Mouse (Mus musculus): Measurements from ENCODE around the gene Add3. TPM values are rescaled to one million over a fixed set of nuclear protein-coding genes. Genes with fewer than 3 reads are reported as not detected.

The Add3 gene
- polyA plus RNA-seq, 1 experiment from 2014 or later, result 59.2 TPM

- WGBS, result 19% methylated on average over 11 of the region's 11 CpGs
- no peaks in the 10 kb centered on the region for H3K36me3 ChIP-seq (ENCODE audit: control insufficient read depth, insufficient read depth, low read length)
- ATAC-seq (ENCODE audit: insufficient read depth, low FRiP score, low TSS enrichment) (peak; percentile 53; the same call in 1 of the 2 replicates), DNase-seq (ENCODE audit: low spot score) (peak; percentile 60)
- no peaks in the 10 kb centered on the region for H3K27me3 ChIP-seq (ENCODE audit: control insufficient read depth, insufficient read depth, low read length)
- H3K4me1 ChIP-seq (ENCODE audit: control insufficient read depth, insufficient read depth, low read length), result 0 out of 2 replicates have a peak, but pooled peaks cover 2% of the 10 kb centered on the region
- H3K4me2 ChIP-seq (ENCODE audit: low read depth), result no peak overlapping the region
- peak overlapping the region; percentile 32; the same call in 1 of the 2 replicates for H3K9ac ChIP-seq (ENCODE audit: low read length)
- no peaks in the 10 kb centered on the region for H3K9me3 ChIP-seq (ENCODE audit: control insufficient read depth, low read length)
- no peak overlapping the region for H3K4me3 ChIP-seq (ENCODE audit: low read depth, low read length)
- H3K27ac ChIP-seq (ENCODE audit: low read depth, low read length), result no peak overlapping the region
These were observed 107.8 kb downstream of the Add3 start for GRCm38 (mm10) chr19:53248023-53248494.

- ATAC-seq (ENCODE audit: insufficient read depth, low FRiP score, low TSS enrichment) (no peak), DNase-seq (ENCODE audit: low spot score) (no peak)
- no peaks in the 10 kb centered on the region for H3K9me3 ChIP-seq (ENCODE audit: control insufficient read depth, low read length)
- 85% methylated on average over 7 of the region's 7 CpGs for WGBS
- no peaks in the 10 kb centered on the region for H3K36me3 ChIP-seq (ENCODE audit: control insufficient read depth, insufficient read depth, low read length)
- no peak overlapping the region for H3K9ac ChIP-seq (ENCODE audit: low read length)
- H3K4me2 ChIP-seq (ENCODE audit: low read depth), result no peak overlapping the region
- H3K27ac ChIP-seq (ENCODE audit: low read depth, low read length), result no peak overlapping the region
- no peaks in the 10 kb centered on the region for H3K27me3 ChIP-seq (ENCODE audit: control insufficient read depth, insufficient read depth, low read length)
- H3K4me1 ChIP-seq (ENCODE audit: control insufficient read depth, insufficient read depth, low read length), result 0 out of 2 replicates have a peak, but pooled peaks cover 2% of the 10 kb centered on the region
- H3K4me3 ChIP-seq (ENCODE audit: low read depth, low read length), result no peak overlapping the region
These were observed 110.8 kb downstream of the Add3 start for GRCm38 (mm10) chr19:53251015-53251414.

GRCm38 (mm10) chr19:53251656-53252055, 111.4 kb downstream of the Add3 start:
- Histone ChIP-seq H3K4me2 (ENCODE audit: low read depth) (no peak overlapping the region), H3K27ac (ENCODE audit: low read depth, low read length) (no peak overlapping the region), H3K36me3 (ENCODE audit: control insufficient read depth, insufficient read depth, low read length) (no peaks in the 10 kb centered on the region), H3K9me3 (ENCODE audit: control insufficient read depth, low read length) (no peaks in the 10 kb centered on the region), H3K9ac (ENCODE audit: low read length) (no peak overlapping the region), H3K4me1 (ENCODE audit: control insufficient read depth, insufficient read depth, low read length) (0 out of 2 replicates have a peak, but pooled peaks cover 2% of the 10 kb centered on the region), H3K4me3 (ENCODE audit: low read depth, low read length) (no peak overlapping the region), H3K27me3 (ENCODE audit: control insufficient read depth, insufficient read depth, low read length) (no peaks in the 10 kb centered on the region)
- ATAC-seq (ENCODE audit: insufficient read depth, low FRiP score, low TSS enrichment), result no peak
- no peak for DNase-seq (ENCODE audit: low spot score)
- 91% methylated on average over 3 of the region's 3 CpGs for WGBS

- Histone ChIP-seq H3K4me3 (ENCODE audit: low read depth, low read length) (no peak overlapping the region), H3K36me3 (ENCODE audit: control insufficient read depth, insufficient read depth, low read length) (no peaks in the 10 kb centered on the region), H3K27ac (ENCODE audit: low read depth, low read length) (no peak overlapping the region), H3K27me3 (ENCODE audit: control insufficient read depth, insufficient read depth, low read length) (no peaks in the 10 kb centered on the region), H3K9me3 (ENCODE audit: control insufficient read depth, low read length) (no peaks in the 10 kb centered on the region), H3K9ac (ENCODE audit: low read length) (no peak overlapping the region), H3K4me2 (ENCODE audit: low read depth) (no peak overlapping the region), H3K4me1 (ENCODE audit: control insufficient read depth, insufficient read depth, low read length) (0 out of 2 replicates have a peak, but pooled peaks cover 2% of the 10 kb centered on the region)
- DNase-seq (ENCODE audit: low spot score), result no peak
- no peak for ATAC-seq (ENCODE audit: insufficient read depth, low FRiP score, low TSS enrichment)
- 87% methylated on average over 15 of the region's 15 CpGs for WGBS
These were observed 112.1 kb downstream of the Add3 start for GRCm38 (mm10) chr19:53252111-53253028.

GRCm38 (mm10) chr19:53256361-53256760, 116.1 kb downstream of the Add3 start:
- H3K9me3 ChIP-seq (ENCODE audit: control insufficient read depth, low read length), result no peaks in the 10 kb centered on the region

GRCm38 (mm10) chr19:53256991-53257594, 116.8 kb downstream of the Add3 start:
- 95% methylated on average over 7 of the region's 7 CpGs for WGBS
- H3K4me3 ChIP-seq (ENCODE audit: low read depth, low read length), result no peak overlapping the region
- H3K4me2 ChIP-seq (ENCODE audit: low read depth), result no peak overlapping the region
- H3K27me3 ChIP-seq (ENCODE audit: control insufficient read depth, insufficient read depth, low read length), result no peaks in the 10 kb centered on the region
- H3K36me3 ChIP-seq (ENCODE audit: control insufficient read depth, insufficient read depth, low read length), result no peaks in the 10 kb centered on the region
- no peak overlapping the region for H3K9ac ChIP-seq (ENCODE audit: low read length)
- H3K4me1 ChIP-seq (ENCODE audit: control insufficient read depth, insufficient read depth, low read length), result no peaks in the 10 kb centered on the region
- no peak overlapping the region for H3K27ac ChIP-seq (ENCODE audit: low read depth, low read length)
- ATAC-seq (ENCODE audit: insufficient read depth, low FRiP score, low TSS enrichment) (no peak; the same call in 1 of the 2 replicates), DNase-seq (ENCODE audit: low spot score) (no peak)
- H3K9me3 ChIP-seq (ENCODE audit: control insufficient read depth, low read length), result no peaks in the 10 kb centered on the region

More at GRCm38 (mm10) chr19:53256361-53256760, 116.1 kb downstream of the Add3 start:
- H3K4me3 ChIP-seq (ENCODE audit: low read depth, low read length), result no peak overlapping the region
- no peaks in the 10 kb centered on the region for H3K27me3 ChIP-seq (ENCODE audit: control insufficient read depth, insufficient read depth, low read length)
- no peak overlapping the region for H3K9ac ChIP-seq (ENCODE audit: low read length)
- H3K4me2 ChIP-seq (ENCODE audit: low read depth), result no peak overlapping the region
- DNase-seq (ENCODE audit: low spot score) (no peak), ATAC-seq (ENCODE audit: insufficient read depth, low FRiP score, low TSS enrichment) (no peak)
- H3K36me3 ChIP-seq (ENCODE audit: control insufficient read depth, insufficient read depth, low read length), result no peaks in the 10 kb centered on the region
- no peaks in the 10 kb centered on the region for H3K4me1 ChIP-seq (ENCODE audit: control insufficient read depth, insufficient read depth, low read length)
- H3K27ac ChIP-seq (ENCODE audit: low read depth, low read length), result no peak overlapping the region
- 85% methylated on average over 8 of the region's 8 CpGs for WGBS

GRCm38 (mm10) chr19:53257631-53258560, 117.7 kb downstream of the Add3 start:
- Histone ChIP-seq H3K36me3 (ENCODE audit: control insufficient read depth, insufficient read depth, low read length) (no peaks in the 10 kb centered on the region), H3K4me3 (ENCODE audit: low read depth, low read length) (no peak overlapping the region), H3K9ac (ENCODE audit: low read length) (no peak overlapping the region), H3K4me2 (ENCODE audit: low read depth) (no peak overlapping the region), H3K4me1 (ENCODE audit: control insufficient read depth, insufficient read depth, low read length) (no peaks in the 10 kb centered on the region), H3K27me3 (ENCODE audit: control insufficient read depth, insufficient read depth, low read length) (no peaks in the 10 kb centered on the region), H3K27ac (ENCODE audit: low read depth, low read length) (no peak overlapping the region), H3K9me3 (ENCODE audit: control insufficient read depth, low read length) (no peaks in the 10 kb centered on the region)
- no peak for ATAC-seq (ENCODE audit: insufficient read depth, low FRiP score, low TSS enrichment)
- 93% methylated on average over 15 of the region's 15 CpGs for WGBS
- no peak for DNase-seq (ENCODE audit: low spot score)
